ENCODE assay signal across 11 mouse cellular contexts in genomic region chr6:61233060-61233459, GRCm38 (mm10).
"Had no signal": no experiment of that assay in that cellular context is flagged by ENCODE, and none has a peak within 500 bp of the region (broad histone marks: within the 10 kb centered on the region; RNA-seq: fewer than 3 reads in every experiment).

No protein-coding gene starts in this region.

- H3K27ac ChIP-seq: limb, embryonic 13.5 days; liver, embryonic 14.5 days; midbrain, embryonic 12.5 days; stomach, embryonic 15.5 days had no signal

- ATAC-seq: midbrain, embryonic 16.5 days had no signal

- H3K4me1 ChIP-seq: stomach, embryonic 15.5 days had no signal

- DNase-seq: kidney, adult 2 months; kidney, postnatal 25 days; left cerebral cortex, postnatal 4 days; right cerebral cortex, postnatal 14 days; thymus, adult 2 months; thymus, postnatal 25 days had no signal

- H3K4me3 ChIP-seq: limb, embryonic 13.5 days; midbrain, embryonic 12.5 days; stomach, embryonic 15.5 days had no signal

- H3K4me2 ChIP-seq: limb, embryonic 13.5 days; midbrain, embryonic 12.5 days; stomach, embryonic 15.5 days had no signal

- H3K9me3 ChIP-seq: limb, embryonic 13.5 days; midbrain, embryonic 12.5 days; stomach, embryonic 15.5 days had no signal

- H3K9ac ChIP-seq: limb, embryonic 13.5 days; liver, embryonic 14.5 days; midbrain, embryonic 12.5 days; stomach, embryonic 15.5 days had no signal

- H3K36me3 ChIP-seq: limb, embryonic 13.5 days; midbrain, embryonic 12.5 days; stomach, embryonic 15.5 days had no signal

- H3K27me3 ChIP-seq: limb, embryonic 13.5 days; midbrain, embryonic 12.5 days; stomach, embryonic 15.5 days had no signal
